Mouse (Mus musculus) bone marrow, adult 2 months (tissue): ENCODE results near the gene Adgrg5.

Experiments used
- CTCF ChIP-seq: fragments of 200-500 bp; IDR thresholded peaks from 2 replicates; pipeline ENCODE4 v1.5.1; 2011; ENCODE audit warnings: low read length, control low read depth; ENCODE audit not compliant: control insufficient read depth, insufficient read depth
- POLR2A ChIP-seq: fragments of 200-500 bp; IDR thresholded peaks from 2 replicates; pipeline ENCODE4 v1.6.1; 2011; ENCODE audit warnings: low read depth, mild to moderate bottlenecking, control low read depth, low read length, borderline replicate concordance; ENCODE audit not compliant: control insufficient read depth

GRCm38 (mm10) chr8:94983881-94984516 lies 60.5 kb downstream of the Adgrg5 start:
- no peak for TF ChIP-seq CTCF
- TF ChIP-seq POLR2A: peak; percentile 38; the same call in 1 of the 2 replicates
